Mouse (Mus musculus): ENCODE results near the gene Akap8l. TPM values are rescaled to one million over a fixed set of nuclear protein-coding genes. Genes with fewer than 3 reads are reported as not detected.

The Akap8l gene
- total RNA-seq, 2 experiments from 2014 or later, result 220 to 238 TPM

- no peak for TF ChIP-seq CTCF (conservative IDR thresholded peaks at IDR 0.05)
- DNase-seq (ENCODE audit: low spot score in 2 of 2), result no peak
- H3K4me3 ChIP-seq, result peak overlapping the region; percentile 97
- H3K27ac ChIP-seq, result peak overlapping the region; percentile 98
Observed at GRCm38 (mm10) chr17:32285138-32285670, 65.2 kb downstream of the Akap8l start.

DNA sequence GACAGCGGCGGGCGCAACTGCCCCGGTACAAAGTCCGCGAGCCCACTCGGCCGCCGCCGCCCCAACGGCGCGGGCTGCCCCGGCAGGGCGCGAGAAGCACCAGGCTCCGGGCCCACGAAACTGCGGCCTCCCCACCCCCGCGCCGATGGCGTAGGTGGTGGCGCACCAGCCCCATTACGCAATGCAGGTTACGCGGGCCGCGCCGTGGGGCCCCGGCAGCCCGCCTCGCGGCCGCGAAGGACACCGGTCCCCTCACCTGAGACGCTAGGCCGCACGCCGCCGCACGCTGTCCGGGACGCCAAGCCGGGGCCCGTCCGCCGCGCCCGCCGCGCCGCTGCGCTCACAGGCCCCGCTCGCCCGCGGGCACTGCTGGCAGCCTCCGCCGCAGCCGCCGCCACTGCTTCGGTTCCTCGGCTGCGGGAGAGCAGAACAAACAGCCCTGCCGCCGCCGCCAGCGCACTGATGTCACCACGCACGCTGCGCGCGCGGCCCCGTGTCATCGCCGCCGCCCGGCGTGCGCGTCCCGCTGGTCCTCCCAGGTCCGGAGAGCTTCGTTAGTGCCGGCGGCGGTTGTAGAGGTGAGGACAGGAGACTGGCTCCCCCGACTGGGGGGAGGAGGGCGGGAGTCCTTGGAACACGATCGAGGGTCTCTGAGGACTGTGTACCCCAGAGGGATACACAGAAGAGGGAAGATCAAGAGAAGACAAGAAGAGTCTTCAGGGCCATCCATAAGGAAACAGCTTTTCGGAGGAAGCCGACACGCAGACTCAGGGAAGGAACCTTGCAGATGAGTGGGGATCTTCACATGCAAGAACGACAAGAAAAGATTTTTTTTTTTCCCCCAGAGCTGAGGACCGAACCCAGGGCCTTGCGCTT is 65.9 kb downstream of the Akap8l start, which contains the start of gene Brd4:
Brd4 (minus strand) TSS at position 461 of the 876 bp plus-strand sequence.
- Histone ChIP-seq H3K27ac (peak within 1 kb of the TSS; percentile 98), H3K4me3 (peak within 1 kb of the TSS; percentile 97)
- peak; percentile 19; the same call in 1 of the 2 replicates for TF ChIP-seq CTCF (conservative IDR thresholded peaks at IDR 0.05)
- DNase-seq (ENCODE audit: low spot score in 2 of 2), result peak; percentile 87 to 91

GRCm38 (mm10) chr17:32283771-32284221 is 66.6 kb downstream of the Akap8l start:
- peak; percentile 22 to 45 for DNase-seq (ENCODE audit: low spot score in 2 of 2)
- Histone ChIP-seq H3K4me3 (peak overlapping the region; percentile 97), H3K27ac (peak overlapping the region; percentile 98)
- TF ChIP-seq CTCF (conservative IDR thresholded peaks at IDR 0.05), result no peak

DNA sequence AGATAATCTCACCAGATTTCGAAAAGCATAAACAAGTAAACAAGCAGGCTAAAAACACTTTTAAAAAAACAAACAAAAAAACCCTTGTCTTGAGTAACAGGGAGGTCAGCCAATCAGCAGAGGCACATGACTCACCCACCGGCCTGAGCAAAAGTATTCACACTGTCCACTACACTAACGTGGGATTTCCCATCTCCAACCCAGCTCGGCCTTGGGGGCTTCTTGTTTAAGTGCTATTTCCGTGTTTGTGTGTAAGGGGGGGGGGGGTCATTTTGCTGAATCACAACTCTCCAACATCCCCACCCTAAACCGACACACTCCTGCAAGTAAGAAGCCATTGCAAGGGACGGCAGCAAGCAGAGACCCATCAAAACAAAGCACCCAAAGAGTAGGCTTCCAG is 67.1 kb downstream of the Akap8l start:
- H3K27ac ChIP-seq, result peak overlapping the region; percentile 98
- peak overlapping the region; percentile 97 for H3K4me3 ChIP-seq
- DNase-seq (ENCODE audit: low spot score in 2 of 2), result no peak
- TF ChIP-seq CTCF (conservative IDR thresholded peaks at IDR 0.05), result no peak

DNA sequence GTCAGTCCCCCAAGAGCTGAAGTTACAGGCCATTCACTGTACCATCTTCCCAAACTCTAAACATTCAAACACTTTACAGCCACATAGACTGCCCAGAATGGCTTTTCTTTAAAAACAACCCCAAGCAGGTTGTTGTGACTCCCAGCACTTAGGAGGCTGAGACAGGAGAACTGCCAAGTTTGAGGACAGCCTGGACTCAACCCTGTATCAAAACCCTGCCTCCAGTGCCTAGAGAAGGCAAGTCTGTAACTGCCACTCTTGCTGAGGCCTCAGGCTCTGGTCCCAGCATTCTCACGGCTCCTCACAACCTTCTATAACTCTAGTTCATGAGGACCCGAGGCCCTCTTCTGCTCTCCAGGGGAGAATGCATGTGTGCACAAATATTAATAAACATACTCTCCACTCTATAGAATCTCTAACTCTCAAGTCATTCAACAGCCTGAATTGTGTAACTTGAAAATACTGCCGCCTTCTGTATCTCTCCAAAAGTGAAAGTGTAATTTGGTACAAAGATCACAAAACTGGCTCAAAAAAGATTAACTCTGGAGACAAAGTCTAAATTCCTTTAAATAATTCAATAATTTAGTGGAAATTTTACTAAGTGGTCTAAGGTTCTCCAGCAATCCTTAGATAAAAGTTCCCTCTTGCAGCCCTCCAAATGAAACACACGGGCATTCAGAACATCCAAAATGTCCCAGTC is 68.6 kb downstream of the Akap8l start:
- TF ChIP-seq CTCF (conservative IDR thresholded peaks at IDR 0.05), result no peak; the same call in none of the 2 replicates
- Histone ChIP-seq H3K27ac (no peak overlapping the region; the same call in 1 of the 2 replicates), H3K4me3 (no peak overlapping the region)
- no peak for DNase-seq (ENCODE audit: low spot score in 2 of 2)

- no peak for TF ChIP-seq CTCF (conservative IDR thresholded peaks at IDR 0.05)
- H3K4me3 ChIP-seq, result no peak overlapping the region
- H3K27ac ChIP-seq, result no peak overlapping the region
- DNase-seq (ENCODE audit: low spot score in 2 of 2), result no peak
Observed at GRCm38 (mm10) chr17:32281126-32281525, 69.3 kb downstream of the Akap8l start.

GRCm38 (mm10) chr17:32280575-32280974 is 69.8 kb downstream of the Akap8l start:
- TF ChIP-seq CTCF (conservative IDR thresholded peaks at IDR 0.05), result no peak
- DNase-seq (ENCODE audit: low spot score in 2 of 2), result no peak

GRCm38 (mm10) chr17:32277201-32277600 is 73.2 kb downstream of the Akap8l start:
- Histone ChIP-seq H3K4me3 (no peak overlapping the region), H3K27ac (no peak overlapping the region)
- no peak for DNase-seq (ENCODE audit: low spot score in 2 of 2)
- no peak for TF ChIP-seq CTCF (conservative IDR thresholded peaks at IDR 0.05)

More at GRCm38 (mm10) chr17:32280575-32280974, 69.8 kb downstream of the Akap8l start:
- H3K4me3 ChIP-seq, result no peak overlapping the region
- no peak overlapping the region for H3K27ac ChIP-seq

DNA sequence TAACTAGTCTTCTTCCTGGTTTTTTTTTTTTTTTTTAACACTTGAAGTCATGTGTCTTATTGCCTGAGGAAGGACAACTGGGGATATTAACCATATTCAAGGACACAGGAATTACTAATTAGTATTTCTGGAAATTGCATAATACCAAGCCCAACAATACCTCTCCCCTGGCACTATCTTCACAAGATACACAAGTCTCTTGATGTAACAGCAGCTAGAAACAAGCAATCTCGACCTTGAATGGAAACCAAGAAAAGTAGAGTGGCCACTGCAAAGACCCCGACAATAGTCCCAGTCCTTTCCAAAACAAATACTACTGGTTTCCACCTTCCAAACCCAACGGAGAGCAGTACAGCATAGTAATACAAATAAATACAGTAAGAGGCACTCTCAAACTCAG is 74.8 kb downstream of the Akap8l start:
- Histone ChIP-seq H3K27ac (no peak overlapping the region), H3K4me3 (no peak overlapping the region)
- no peak for TF ChIP-seq CTCF (conservative IDR thresholded peaks at IDR 0.05)
- DNase-seq (ENCODE audit: low spot score in 2 of 2), result no peak

Small RNAs within 50 kb of the gene (microRNA-seq; reads per million reads assigned to microRNA genes)
- 0 reads per million in 2 experiments for gene Gm22201

Other genes starting within 250 kb of the Akap8l start
- 1 to 10 TPM; 7.2 to 7.7 TPM for gene Notch3, start 183.8 kb downstream of the Akap8l start, total RNA-seq (2021)
- gene Ephx3, start 161.1 kb downstream of the Akap8l start, total RNA-seq (2021), result under 1 TPM; 0.42 to 0.44 TPM
- gene Brd4, start 65.9 kb downstream of the Akap8l start, total RNA-seq (2021), result 100 to 1,000 TPM; 103 to 121 TPM
- 100 to 1,000 TPM in 1 of 2 experiments, 10 to 100 TPM in 1; 99.2 to 112 TPM for gene Akap8, start 29.4 kb downstream of the Akap8l start, total RNA-seq (2021)
- gene Wiz, start 38.8 kb upstream of the Akap8l start, total RNA-seq (2021), result 10 to 100 TPM; 55.0 to 57.2 TPM
- 1 to 10 TPM; 2.9 to 4.6 TPM for gene Rasal3, start 53.0 kb upstream of the Akap8l start, total RNA-seq (2021)
- gene Pglyrp2, start 73.6 kb upstream of the Akap8l start, total RNA-seq (2021), result not detected
- gene Cyp4f39, start 102.1 kb upstream of the Akap8l start, total RNA-seq (2021), result not detected
- 1 to 10 TPM; 3.2 to 4.4 TPM for gene Cyp4f17, start 155.4 kb upstream of the Akap8l start, total RNA-seq (2021)
- gene Cyp4f16, start 186.0 kb upstream of the Akap8l start, total RNA-seq (2021), result 1 to 10 TPM; 8.7 to 8.8 TPM

All from layer of hippocampus, adult 2 months (tissue).